Mouse (Mus musculus) monocyte, adult 2 months (primary cell): ENCODE results near the gene Clcn1.

Source experiments
- DNase-seq, 2 experiments: peaks; one replicate each; pipeline ENCODE4 v3.0.0; 2022; ENCODE audit warnings: low spot score in 2 of 2, low read depth in 1 of 2

The Clcn1 gene

GRCm38 (mm10) chr6:42364066-42364465 is 77.6 kb downstream of the Clcn1 start:
- no peak for DNase-seq

- no peak for DNase-seq
Observed at GRCm38 (mm10) chr6:42364607-42365006, 78.1 kb downstream of the Clcn1 start.

GRCm38 (mm10) chr6:42365215-42365614 is 78.7 kb downstream of the Clcn1 start:
- DNase-seq, result no peak
